Mouse (Mus musculus) bone marrow, adult 2 months (tissue): Measurements from ENCODE around the gene Hk3. TPM values are rescaled to one million over a fixed set of nuclear protein-coding genes. Genes with fewer than 3 reads are reported as not detected.

Experiments
- H3K27ac ChIP-seq: fragments of 200-500 bp; 2 replicates; pipeline ENCODE4 v1.5.1; 2012; ENCODE audit warnings: low read depth, mild to moderate bottlenecking, control low read depth, inconsistent platforms, low read length; ENCODE audit not compliant: control insufficient read depth, poor library complexity, insufficient read depth
- H3K4me1 ChIP-seq: fragments of 200-500 bp; 2 replicates; pipeline ENCODE4 v1.6.1; 2011; ENCODE audit warnings: low read length; ENCODE audit not compliant: control insufficient read depth, insufficient read depth
- H3K4me3 ChIP-seq: fragments of 200-500 bp; replicated peaks from 2 replicates; pipeline ENCODE3; 2011; ENCODE audit warnings: mild to moderate bottlenecking, low read depth, low read length, control low read depth; ENCODE audit not compliant: control insufficient read depth
- CTCF ChIP-seq: fragments of 200-500 bp; IDR thresholded peaks from 2 replicates; pipeline ENCODE4 v1.5.1; 2011; ENCODE audit warnings: low read length, control low read depth; ENCODE audit not compliant: control insufficient read depth, insufficient read depth
- POLR2A ChIP-seq: fragments of 200-500 bp; IDR thresholded peaks from 2 replicates; pipeline ENCODE4 v1.6.1; 2011; ENCODE audit warnings: low read depth, mild to moderate bottlenecking, control low read depth, low read length, borderline replicate concordance; ENCODE audit not compliant: control insufficient read depth
- WGBS: fragments of 180-500 bp; shearing (Covaris S2); methylation state at CpG from one replicate; pipeline ENCODE4 v1.1.7; 2018; 5-methylcytosine and 5-hydroxymethylcytosine counted together
- polyA plus RNA-seq: library from polyadenylated mRNA; stranded (reverse); fragments of >200 nt; gene quantifications from 2 replicates; pipeline ENCODE4 v1.2.4, GENCODE M21; 2011; ENCODE audit warnings: low replicate concordance; ENCODE audit not compliant: missing spikeins, insufficient read depth, insufficient read length

Hk3 gene
- polyA plus RNA-seq, 1 experiment = 96.1 TPM

GRCm38 (mm10) chr13:55011103-55011502, 10.1 kb downstream of the Hk3 start:
- 94% methylated on average over 15 of the region's 15 CpGs for WGBS

GRCm38 (mm10) chr13:55008589-55008988, 12.6 kb downstream of the Hk3 start:
- H3K27ac ChIP-seq = no peak overlapping the region
- TF ChIP-seq CTCF = no peak
- H3K4me1 ChIP-seq = no peaks in the 10 kb centered on the region; the same call in none of the 2 replicates
- H3K4me3 ChIP-seq = no peak overlapping the region
- WGBS = 81% methylated on average over 6 of the region's 6 CpGs

More at GRCm38 (mm10) chr13:55011103-55011502, 10.1 kb downstream of the Hk3 start:
- Histone ChIP-seq H3K4me1 (no peaks in the 10 kb centered on the region; the same call in 1 of the 2 replicates), H3K27ac (no peak overlapping the region), H3K4me3 (no peak overlapping the region)
- TF ChIP-seq POLR2A = no peak
- TF ChIP-seq CTCF = no peak

- WGBS = 77% methylated on average over 7 of the region's 7 CpGs
- no peaks in the 10 kb centered on the region; the same call in none of the 2 replicates for H3K4me1 ChIP-seq
- H3K4me3 ChIP-seq = no peak overlapping the region
- no peak overlapping the region for H3K27ac ChIP-seq
- TF ChIP-seq POLR2A (no peak), CTCF (no peak)
Measured at GRCm38 (mm10) chr13:55006415-55006742, 14.8 kb downstream of the Hk3 start.

- TF ChIP-seq POLR2A = no peak; the same call in 1 of the 2 replicates
- Histone ChIP-seq H3K27ac (no peak overlapping the region), H3K4me3 (no peak overlapping the region), H3K4me1 (no peaks in the 10 kb centered on the region; the same call in none of the 2 replicates)
- WGBS = 85% methylated on average over 31 of the region's 31 CpGs
Measured at GRCm38 (mm10) chr13:55005691-55006414, 15.3 kb downstream of the Hk3 start.

- TF ChIP-seq POLR2A = no peak
- no peak for TF ChIP-seq CTCF
- 66% methylated on average over 11 of the region's 11 CpGs for WGBS
- Histone ChIP-seq H3K4me1 (no peaks in the 10 kb centered on the region; the same call in none of the 2 replicates), H3K4me3 (no peak overlapping the region), H3K27ac (peak overlapping the region; percentile 52)
Measured at GRCm38 (mm10) chr13:55004646-55005045, 16.5 kb downstream of the Hk3 start.

GRCm38 (mm10) chr13:55002090-55002489, 19.1 kb downstream of the Hk3 start:
- Histone ChIP-seq H3K4me1 (no peaks in the 10 kb centered on the region; the same call in none of the 2 replicates), H3K27ac (no peak overlapping the region), H3K4me3 (no peak overlapping the region)
- WGBS = 59% methylated on average over 10 of the region's 10 CpGs
- TF ChIP-seq POLR2A = no peak

GRCm38 (mm10) chr13:55000433-55000832, 20.8 kb downstream of the Hk3 start:
- no peaks in the 10 kb centered on the region; the same call in none of the 2 replicates for H3K4me1 ChIP-seq
- no peak for TF ChIP-seq POLR2A
- no peak for TF ChIP-seq CTCF
- 79% methylated on average over 10 of the region's 10 CpGs for WGBS
- H3K27ac ChIP-seq = no peak overlapping the region
- H3K4me3 ChIP-seq = no peak overlapping the region

GRCm38 (mm10) chr13:54997568-54997967, 23.6 kb downstream of the Hk3 start:
- Histone ChIP-seq H3K4me3 (no peak overlapping the region), H3K27ac (no peak overlapping the region), H3K4me1 (no peaks in the 10 kb centered on the region)
- TF ChIP-seq POLR2A (no peak), CTCF (no peak)
- 87% methylated on average over 8 of the region's 8 CpGs for WGBS

GRCm38 (mm10) chr13:54995161-54995560, 26.0 kb downstream of the Hk3 start:
- H3K4me1 ChIP-seq = no peaks in the 10 kb centered on the region
- H3K4me3 ChIP-seq = no peak overlapping the region
- H3K27ac ChIP-seq = no peak overlapping the region
- TF ChIP-seq CTCF (no peak), POLR2A (no peak)
- 62% methylated on average over 6 of the region's 6 CpGs for WGBS
